Mouse (Mus musculus) ES-Bruce4 (cell line): ENCODE data around the gene Tmem87b. TPM values are rescaled to one million over a fixed set of nuclear protein-coding genes. Genes with fewer than 3 reads are reported as not detected.

Experiments
- H3K27ac ChIP-seq: 2 replicates; pipeline ENCODE4 v1.5.1; 2012; ENCODE audit warnings: low read length, inconsistent platforms; ENCODE audit not compliant: insufficient read depth
- H3K27me3 ChIP-seq: 2 replicates; pipeline ENCODE4 v1.6.1; 2012; ENCODE audit warnings: mild to moderate bottlenecking, low read length, inconsistent platforms; ENCODE audit not compliant: control insufficient read depth, poor library complexity, insufficient read depth, severe bottlenecking
- H3K36me3 ChIP-seq: 2 replicates; pipeline ENCODE4 v1.6.1; 2012; ENCODE audit warnings: inconsistent platforms, mild to moderate bottlenecking, low read length, moderate library complexity; ENCODE audit not compliant: control insufficient read depth, poor library complexity, insufficient read depth, severe bottlenecking
- H3K4me1 ChIP-seq: one replicate; pipeline ENCODE4 v1.8.1; 2011; ENCODE audit warnings: low read length; ENCODE audit not compliant: control insufficient read depth, insufficient read depth
- H3K4me3 ChIP-seq: 2 replicates; pipeline ENCODE4 v1.5.1; 2011; ENCODE audit warnings: low read depth, mild to moderate bottlenecking, low read length
- H3K9ac ChIP-seq: 2 replicates; pipeline ENCODE4 v1.6.1; 2012; ENCODE audit warnings: low read depth, mild to moderate bottlenecking, inconsistent platforms; ENCODE audit not compliant: poor library complexity, severe bottlenecking
- H3K9me3 ChIP-seq: replicated peaks from 2 replicates; pipeline ENCODE4 v1.6.1; 2012; ENCODE audit warnings: mild to moderate bottlenecking, low read length, inconsistent platforms; ENCODE audit not compliant: control insufficient read depth, poor library complexity, insufficient read depth, severe bottlenecking
- CTCF ChIP-seq: IDR thresholded peaks from one replicate; pipeline ENCODE4 v1.8.1; 2011; ENCODE audit warnings: low read depth, low read length
- EP300 ChIP-seq: IDR thresholded peaks from 2 replicates; pipeline ENCODE4 v1.6.1; 2011; ENCODE audit warnings: low read depth, low read length; ENCODE audit not compliant: insufficient read depth
- POLR2A ChIP-seq: IDR thresholded peaks from one replicate; pipeline ENCODE4 v1.8.1; 2011; ENCODE audit warnings: low read length; ENCODE audit not compliant: insufficient read depth
- polyA plus RNA-seq: library from polyadenylated mRNA; stranded (reverse); fragments of >200 nt; gene quantifications from 2 replicates; pipeline ENCODE4 v1.2.4, GENCODE M21; 2011; ENCODE audit warnings: low read depth; ENCODE audit not compliant: missing spikeins, insufficient read depth, insufficient read length

Gene Tmem87b
- polyA plus RNA-seq, 1 experiment, result 32.3 TPM

- Histone ChIP-seq H3K9ac (no peak overlapping the region), H3K9me3 (no peaks in the 10 kb centered on the region), H3K4me1 (no peaks in the 10 kb centered on the region), H3K4me3 (no peak overlapping the region), H3K36me3 (no peaks in the 10 kb centered on the region), H3K27me3 (no peaks in the 10 kb centered on the region), H3K27ac (no peak overlapping the region)
- TF ChIP-seq POLR2A, result no peak
- TF ChIP-seq CTCF, result no peak
- no peak for TF ChIP-seq EP300
Measured at GRCm38 (mm10) chr2:128790875-128791614, 26.9 kb upstream of the Tmem87b start.

- TF ChIP-seq EP300 (no peak), POLR2A (no peak), CTCF (no peak)
- Histone ChIP-seq H3K27ac (no peak overlapping the region), H3K36me3 (no peaks in the 10 kb centered on the region)
Measured at GRCm38 (mm10) chr2:128793958-128794357, 24.0 kb upstream of the Tmem87b start.

GRCm38 (mm10) chr2:128796463-128796862 lies 21.5 kb upstream of the Tmem87b start:
- TF ChIP-seq POLR2A (no peak), EP300 (no peak), CTCF (no peak)
- Histone ChIP-seq H3K4me1 (no peaks in the 10 kb centered on the region), H3K36me3 (no peaks in the 10 kb centered on the region), H3K27me3 (no peaks in the 10 kb centered on the region), H3K27ac (no peak overlapping the region), H3K9ac (no peak overlapping the region), H3K4me3 (no peak overlapping the region), H3K9me3 (no peaks in the 10 kb centered on the region)

More at GRCm38 (mm10) chr2:128793958-128794357, 24.0 kb upstream of the Tmem87b start:
- no peaks in the 10 kb centered on the region for H3K9me3 ChIP-seq
- no peak overlapping the region for H3K9ac ChIP-seq
- no peaks in the 10 kb centered on the region for H3K4me1 ChIP-seq
- H3K27me3 ChIP-seq, result no peaks in the 10 kb centered on the region
- H3K4me3 ChIP-seq, result no peak overlapping the region

GRCm38 (mm10) chr2:128803441-128803840 lies 14.5 kb upstream of the Tmem87b start:
- no peak overlapping the region for H3K27ac ChIP-seq
- H3K4me3 ChIP-seq, result no peak overlapping the region
- no peak for TF ChIP-seq POLR2A
- TF ChIP-seq CTCF, result no peak
- no peak for TF ChIP-seq EP300
- H3K9ac ChIP-seq, result no peak overlapping the region
- H3K9me3 ChIP-seq, result no peaks in the 10 kb centered on the region
- no peaks in the 10 kb centered on the region for H3K36me3 ChIP-seq
- no peaks in the 10 kb centered on the region for H3K4me1 ChIP-seq
- no peaks in the 10 kb centered on the region for H3K27me3 ChIP-seq

GRCm38 (mm10) chr2:128805341-128805740 lies 12.6 kb upstream of the Tmem87b start:
- no peaks in the 10 kb centered on the region for H3K4me1 ChIP-seq
- no peak overlapping the region for H3K27ac ChIP-seq
- H3K36me3 ChIP-seq, result no peaks in the 10 kb centered on the region
- no peak overlapping the region for H3K9ac ChIP-seq
- no peak for TF ChIP-seq CTCF
- no peak for TF ChIP-seq EP300
- TF ChIP-seq POLR2A, result no peak
- H3K27me3 ChIP-seq, result no peaks in the 10 kb centered on the region
- H3K9me3 ChIP-seq, result no peaks in the 10 kb centered on the region
- H3K4me3 ChIP-seq, result no peak overlapping the region

- TF ChIP-seq POLR2A, result no peak
- no peak for TF ChIP-seq CTCF
- no peak for TF ChIP-seq EP300
- H3K27me3 ChIP-seq, result no peaks in the 10 kb centered on the region
- H3K9me3 ChIP-seq, result no peaks in the 10 kb centered on the region
- no peaks in the 10 kb centered on the region for H3K36me3 ChIP-seq
- no peak overlapping the region for H3K4me3 ChIP-seq
- H3K27ac ChIP-seq, result no peak overlapping the region
- H3K4me1 ChIP-seq, result no peaks in the 10 kb centered on the region
- no peak overlapping the region for H3K9ac ChIP-seq
Measured at GRCm38 (mm10) chr2:128806561-128806960, 11.4 kb upstream of the Tmem87b start.
